Mouse (Mus musculus): ENCODE data around the gene Ankrd23.

DNA sequence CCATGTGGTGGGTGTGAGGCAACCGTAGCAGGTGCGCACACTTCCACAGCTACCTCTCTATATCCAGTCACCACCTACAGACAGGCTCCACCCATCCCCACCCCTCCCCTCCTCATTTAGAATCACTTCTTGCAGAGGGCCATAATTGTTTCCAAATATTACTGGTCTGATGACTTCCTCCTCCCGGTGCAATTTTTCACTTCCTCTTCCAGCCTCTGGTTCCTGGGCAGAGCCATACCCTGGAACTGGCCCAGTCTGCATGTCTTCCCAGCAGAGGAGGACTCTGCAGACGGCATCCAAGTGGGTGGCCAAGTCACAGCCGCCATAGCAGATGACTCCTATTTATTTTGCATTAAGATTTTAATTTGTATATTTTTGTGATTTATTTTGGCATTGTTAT is 28.4 kb downstream of the Ankrd23 start:
- no peak for TF ChIP-seq CTCF (IDR thresholded peaks at IDR 0.05; ENCODE audit: control insufficient read depth, insufficient read depth, insufficient read length)
- no peak for TF ChIP-seq MAX (IDR thresholded peaks at IDR 0.05)
- TF ChIP-seq USF1 (IDR thresholded peaks at IDR 0.05; ENCODE audit: low read depth), result no peak
- TF ChIP-seq CEBPB (IDR thresholded peaks at IDR 0.05; ENCODE audit: low read depth), result no peak
- TF ChIP-seq MYOD1 (IDR thresholded peaks at IDR 0.05; ENCODE audit: control insufficient read depth, insufficient read length, low read depth), result no peak
- no peak for TF ChIP-seq MYOG (IDR thresholded peaks at IDR 0.05; ENCODE audit: control insufficient read depth, extremely low read depth, insufficient read length)
- TF ChIP-seq FOSL1 (IDR thresholded peaks at IDR 0.05; ENCODE audit: insufficient read depth, low read length, poor library complexity, severe bottlenecking), result no peak
